In the genomic region with DNA sequence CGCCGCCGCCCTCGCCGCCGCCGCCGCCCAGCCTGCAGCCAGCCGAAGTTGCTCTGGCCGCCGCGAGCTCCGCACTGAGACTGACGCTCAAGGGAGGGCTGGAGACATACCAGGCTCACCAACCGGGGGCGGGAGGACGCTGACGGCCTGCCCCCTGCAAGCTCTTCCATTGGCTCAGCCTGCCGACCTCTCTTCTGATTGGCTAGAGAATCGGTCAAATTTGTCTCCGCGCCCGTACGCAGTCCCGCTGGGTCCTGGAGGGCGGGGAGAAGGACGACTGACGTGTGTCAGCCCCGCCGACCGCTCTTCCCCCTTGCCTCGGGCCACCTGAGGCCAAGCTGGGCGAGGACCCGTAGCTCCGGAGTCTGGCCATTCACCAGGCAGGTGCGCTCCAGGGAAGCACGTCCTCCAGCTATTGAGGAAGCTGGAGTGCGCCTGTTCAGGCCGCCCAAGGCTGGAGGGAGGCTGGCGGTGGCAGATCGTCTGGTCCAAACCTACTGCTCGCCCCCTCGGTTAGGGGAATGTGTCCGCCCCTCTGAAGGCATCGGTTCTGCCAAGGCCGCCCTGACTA, we compare ENCODE assay signal across 8 mouse cellular contexts. TPM values are rescaled to one million over a fixed set of nuclear protein-coding genes. Genes with fewer than 3 reads are reported as not detected.
DNase-seq lines count a peak whose midpoint lies in the region; ATAC-seq and TF ChIP-seq lines count a peak whose summit lies in the region.

A gene (minus strand): TSS at position 90 of the 571 bp plus-strand sequence.

- peak; percentile 96 for TF ChIP-seq POLR2A in testis, adult 2 months (IDR thresholded peaks at IDR 0.05; ENCODE audit: control insufficient read depth, low read depth, low read length)

- no peak for TF ChIP-seq CTCF in E14TG2a.4 (conservative IDR thresholded peaks at IDR 0.05; ENCODE audit: low read length)
- no peak for TF ChIP-seq CTCF in heart, postnatal 0 days (IDR thresholded peaks at IDR 0.05; ENCODE audit: low read depth)
- TF ChIP-seq CTCF in testis, adult 2 months (IDR thresholded peaks at IDR 0.05; ENCODE audit: control insufficient read depth, insufficient read depth, insufficient replicate concordance, low read depth, low read length): no peak

- peak within 1 kb of the TSS; percentile 98 for H3K9ac ChIP-seq in forebrain, embryonic 12.5 days
- peak within 1 kb of the TSS; percentile 85 for H3K9ac ChIP-seq in heart, postnatal 0 days (replicated peaks; ENCODE audit: low read depth, low read length)
- H3K9ac ChIP-seq in liver, embryonic 16.5 days (ENCODE audit: low read depth, low read length): peak within 1 kb of the TSS; percentile 98
- H3K9ac ChIP-seq in neural tube, embryonic 13.5 days: peak within 1 kb of the TSS; percentile 96

- H3K4me2 ChIP-seq in forebrain, embryonic 12.5 days: peak within 1 kb of the TSS; percentile 71
- H3K4me2 ChIP-seq in heart, postnatal 0 days (ENCODE audit: low read depth, low read length): peak within 1 kb of the TSS; percentile 78
- peak within 1 kb of the TSS; percentile 99 for H3K4me2 ChIP-seq in liver, embryonic 16.5 days (ENCODE audit: low read depth, low read length)
- peak within 1 kb of the TSS; percentile 65 for H3K4me2 ChIP-seq in neural tube, embryonic 13.5 days

- no peaks in the 10 kb centered on the region for H3K9me3 ChIP-seq in E14TG2a.4 (ENCODE audit: low read length)
- no peaks in the 10 kb centered on the region for H3K9me3 ChIP-seq in forebrain, embryonic 12.5 days
- H3K9me3 ChIP-seq in heart, postnatal 0 days (replicated peaks; ENCODE audit: control insufficient read depth, low read length): no peaks in the 10 kb centered on the region
- H3K9me3 ChIP-seq in liver, embryonic 16.5 days (replicated peaks; ENCODE audit: control insufficient read depth, low read length): no peaks in the 10 kb centered on the region
- H3K9me3 ChIP-seq in neural tube, embryonic 13.5 days: no peaks in the 10 kb centered on the region

- H3K27me3 ChIP-seq in E14TG2a.4 (ENCODE audit: insufficient read depth, low read length): no peaks in the 10 kb centered on the region; the same call in 1 of the 2 replicates
- no peaks in the 10 kb centered on the region for H3K27me3 ChIP-seq in forebrain, embryonic 12.5 days
- H3K27me3 ChIP-seq in heart, postnatal 0 days (ENCODE audit: control insufficient read depth, insufficient read depth, low read length): no peaks in the 10 kb centered on the region
- H3K27me3 ChIP-seq in liver, embryonic 16.5 days (ENCODE audit: control insufficient read depth, insufficient read depth, low read depth, low read length): no peaks in the 10 kb centered on the region
- H3K27me3 ChIP-seq in neural tube, embryonic 13.5 days: peaks cover 2% of the 10 kb centered on the region; the same call in 1 of the 2 replicates
- no peaks in the 10 kb centered on the region for H3K27me3 ChIP-seq in testis, adult 2 months (ENCODE audit: control insufficient read depth, insufficient read depth, low read length)

- H3K4me3 ChIP-seq in E14TG2a.4 (replicated peaks; ENCODE audit: low read length): peak within 1 kb of the TSS; percentile 95
- H3K4me3 ChIP-seq in forebrain, embryonic 12.5 days (replicated peaks): peak within 1 kb of the TSS; percentile 70
- peak within 1 kb of the TSS; percentile 81 for H3K4me3 ChIP-seq in heart, postnatal 0 days (ENCODE audit: low read depth, low read length)
- peak within 1 kb of the TSS; percentile 98 for H3K4me3 ChIP-seq in liver, embryonic 16.5 days (ENCODE audit: low read depth, low read length)
- H3K4me3 ChIP-seq in neural tube, embryonic 13.5 days: peak within 1 kb of the TSS; percentile 94
- H3K4me3 ChIP-seq in testis, adult 2 months (ENCODE audit: control insufficient read depth, low read depth, low read length): peak within 1 kb of the TSS; percentile 91

- peak; percentile 100 for ATAC-seq in forebrain, embryonic 12.5 days (ENCODE audit: low FRiP score)
- peak; percentile 98 for ATAC-seq in heart, postnatal 0 days (ENCODE audit: insufficient read depth, low read depth)
- ATAC-seq in liver, embryonic 16.5 days (ENCODE audit: low read depth): peak; percentile 98
- peak; percentile 99 for ATAC-seq in neural tube, embryonic 13.5 days (ENCODE audit: low read depth)

- H3K36me3 ChIP-seq in E14TG2a.4 (ENCODE audit: insufficient read depth, low read length): peaks cover 14% of the 10 kb centered on the region; the same call in 1 of the 2 replicates
- H3K36me3 ChIP-seq in forebrain, embryonic 12.5 days (replicated peaks): no peaks in the 10 kb centered on the region
- H3K36me3 ChIP-seq in heart, postnatal 0 days (replicated peaks; ENCODE audit: control insufficient read depth, insufficient read depth, low read length): no peaks in the 10 kb centered on the region
- H3K36me3 ChIP-seq in liver, embryonic 16.5 days (ENCODE audit: control insufficient read depth, insufficient read depth): no peaks in the 10 kb centered on the region
- H3K36me3 ChIP-seq in neural tube, embryonic 13.5 days: no peaks in the 10 kb centered on the region
- no peaks in the 10 kb centered on the region for H3K36me3 ChIP-seq in testis, adult 2 months (ENCODE audit: control insufficient read depth, insufficient read depth, low read length)

- H3K27ac ChIP-seq in forebrain, embryonic 12.5 days: peak within 1 kb of the TSS; percentile 97
- peak within 1 kb of the TSS; percentile 96 for H3K27ac ChIP-seq in heart, postnatal 0 days (ENCODE audit: low read depth)
- H3K27ac ChIP-seq in liver, embryonic 16.5 days (ENCODE audit: low read length): peak within 1 kb of the TSS; percentile 93
- peak within 1 kb of the TSS; percentile 97 for H3K27ac ChIP-seq in neural tube, embryonic 13.5 days (replicated peaks)
- peak within 1 kb of the TSS; percentile 78 for H3K27ac ChIP-seq in testis, adult 2 months (ENCODE audit: control insufficient read depth, insufficient read depth, low read depth, low read length)

- peaks cover 35% of the 10 kb centered on the region for H3K4me1 ChIP-seq in E14TG2a.4 (replicated peaks; ENCODE audit: low read depth, low read length)
- peaks cover 12% of the 10 kb centered on the region for H3K4me1 ChIP-seq in forebrain, embryonic 12.5 days
- H3K4me1 ChIP-seq in heart, postnatal 0 days (ENCODE audit: control insufficient read depth, insufficient read depth): peaks cover 20% of the 10 kb centered on the region
- peaks cover 15% of the 10 kb centered on the region for H3K4me1 ChIP-seq in liver, embryonic 16.5 days (ENCODE audit: control insufficient read depth, low read depth, low read length)
- H3K4me1 ChIP-seq in neural tube, embryonic 13.5 days (replicated peaks): peaks cover 21% of the 10 kb centered on the region
- H3K4me1 ChIP-seq in testis, adult 2 months (ENCODE audit: control insufficient read depth, insufficient read depth, low read length): peaks cover 6% of the 10 kb centered on the region

- WGBS in forebrain, embryonic 12.5 days: under 1% methylated on average over 46 of the region's 46 CpGs
- under 1% methylated on average over 32 of the region's 46 CpGs for WGBS in heart, postnatal 0 days
- WGBS in liver, embryonic 16.5 days (ENCODE audit: insufficient replicate concordance): under 1% methylated on average over 46 of the region's 46 CpGs
- WGBS in neural tube, embryonic 13.5 days: 0% methylated on average over 39 of the region's 46 CpGs

- peak; percentile 96 for DNase-seq in c-Kit-positive CD71-positive TER-119-positive erythroid progenitor cells, embryonic 14.5 days (ENCODE audit: low spot score)
- DNase-seq in heart, postnatal 0 days (ENCODE audit: low spot score): peak; percentile 99
- DNase-seq in kidney, postnatal 4 days: peak; percentile 94 to 97

- TF ChIP-seq EP300 in heart, postnatal 0 days (IDR thresholded peaks at IDR 0.05; ENCODE audit: low read depth): peak; percentile 53; the same call in 1 of the 2 replicates

RNA-seq across cellular contexts. Expression of the gene that starts here (rescaled TPM):
- polyA plus RNA-seq in forebrain, embryonic 12.5 days (2016; fragmentation: Nextera tagmentation; extraction: Ambion mirVana): 37.8 and 40.6 TPM in 2 replicates
- total RNA-seq in heart, postnatal 0 days (2014; rRNA removed; ENCODE audit: low replicate concordance): 73.6 and 83.4 TPM in 2 replicates
- 12.1 and 13.7 TPM in 2 replicates for polyA plus RNA-seq in heart, postnatal 0 days (2015; fragmentation: Nextera tagmentation; extraction: Ambion mirVana)
- polyA plus RNA-seq in liver, embryonic 16.5 days (2015; fragmentation: Nextera tagmentation; extraction: Ambion mirVana): 3.7 and 3.9 TPM in 2 replicates
- polyA plus RNA-seq in neural tube, embryonic 13.5 days (2015; fragmentation: Nextera tagmentation; extraction: Ambion mirVana): 29.9 and 32.6 TPM in 2 replicates
- 8.3 and 9.3 TPM in 2 replicates for polyA plus RNA-seq in testis, adult 2 months (2012; rRNA removed)

Comparison
In these comparisons a context has a peak if more than half of its experiments do, and no peak if none do; other contexts are left out.
1. Peak in every context shown above with its lines: DNase-seq, ATAC-seq, H3K4me3 ChIP-seq and H3K27ac ChIP-seq.